Mouse (Mus musculus) limb, embryonic 15.5 days (tissue): ENCODE data around the gene Pla2g2e. TPM values are rescaled to one million over a fixed set of nuclear protein-coding genes. Genes with fewer than 3 reads are reported as not detected.

ENCODE experiments used
- ATAC-seq: fragments of 200-750 bp; cut with Nextera tagmentation; 2 replicates; pipeline ENCODE4 v1.8.0; 2017; ENCODE audit warnings: low read depth, moderate TSS enrichment; ENCODE audit not compliant: insufficient number of reproducible peaks, low FRiP score, low TSS enrichment
- H3K27ac ChIP-seq: fragments of 300-500 bp; sonication (generic); 2 replicates; pipeline ENCODE4 v1.5.1; 2015; ENCODE audit warnings: moderate library complexity, mild to moderate bottlenecking, inconsistent platforms
- H3K27me3 ChIP-seq: fragments of 300-500 bp; sonication (generic); 2 replicates; pipeline ENCODE4 v1.6.1; 2015; ENCODE audit warnings: inconsistent platforms
- H3K36me3 ChIP-seq: fragments of 300-500 bp; sonication (generic); 2 replicates; pipeline ENCODE4 v1.6.1; 2015; ENCODE audit warnings: inconsistent platforms
- H3K4me1 ChIP-seq: fragments of 300-500 bp; sonication (generic); 2 replicates; pipeline ENCODE4 v1.6.1; 2015; ENCODE audit warnings: inconsistent platforms
- H3K4me2 ChIP-seq: fragments of 300-500 bp; sonication (generic); 2 replicates; pipeline ENCODE4 v1.6.1; 2015; ENCODE audit warnings: mild to moderate bottlenecking, inconsistent platforms
- H3K4me3 ChIP-seq: fragments of 300-500 bp; sonication (generic); 2 replicates; pipeline ENCODE4 v1.5.1; 2015; ENCODE audit warnings: mild to moderate bottlenecking, inconsistent platforms
- H3K9ac ChIP-seq: fragments of 300-500 bp; sonication (generic); 2 replicates; pipeline ENCODE4 v1.6.1; 2015; ENCODE audit warnings: inconsistent platforms
- H3K9me3 ChIP-seq: fragments of 300-500 bp; sonication (generic); 2 replicates; pipeline ENCODE4 v1.6.1; 2016; ENCODE audit warnings: inconsistent platforms
- WGBS: fragments of 180-500 bp; shearing (Covaris S2); methylation state at CpG from one replicate; pipeline ENCODE4 v1.1.7; 2015; 5-methylcytosine and 5-hydroxymethylcytosine counted together
- polyA plus RNA-seq: library from polyadenylated mRNA; unstranded; fragments of >200 nt; fragmentation: Nextera tagmentation; extraction: Ambion mirVana; gene quantifications from 2 replicates; pipeline ENCODE4 v1.2.1, GENCODE M21; 2015

Pla2g2e gene
- not detected in 2 replicates for polyA plus RNA-seq

DNA sequence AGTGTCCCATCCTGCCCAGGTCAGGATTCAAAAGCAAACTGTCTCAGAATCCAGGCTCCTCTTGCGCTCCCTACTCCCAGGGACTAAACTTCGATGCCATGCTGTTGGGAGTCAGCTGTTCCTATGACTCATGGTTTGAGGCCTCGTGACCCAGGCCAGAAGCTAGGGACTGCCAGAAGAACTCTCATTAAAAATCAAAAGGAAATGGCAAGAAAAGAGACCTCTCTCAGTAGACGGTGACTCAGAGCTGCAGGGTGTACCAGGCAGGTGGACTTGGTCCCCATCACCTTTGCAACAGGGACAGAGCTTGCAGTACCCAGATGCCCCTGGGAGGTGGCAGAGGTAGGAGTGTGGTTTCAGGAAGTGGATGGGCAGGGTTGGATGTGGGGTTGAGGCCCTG, at the start of gene Pla2g2e:
Gene Pla2g2e, plus strand, starts transcription at position 212 of the 400 bp plus-strand sequence.
- Histone ChIP-seq H3K4me3 (no peak within 1 kb of the TSS), H3K27me3 (no peaks in the 10 kb centered on the region; the same call in 1 of the 2 replicates), H3K36me3 (no peaks in the 10 kb centered on the region), H3K9ac (no peak within 1 kb of the TSS), H3K4me2 (no peak within 1 kb of the TSS), H3K4me1 (peaks cover 9% of the 10 kb centered on the region), H3K27ac (no peak within 1 kb of the TSS), H3K9me3 (no peaks in the 10 kb centered on the region)
- WGBS = 65% methylated on average over 4 of the region's 4 CpGs
- no peak for ATAC-seq

DNA sequence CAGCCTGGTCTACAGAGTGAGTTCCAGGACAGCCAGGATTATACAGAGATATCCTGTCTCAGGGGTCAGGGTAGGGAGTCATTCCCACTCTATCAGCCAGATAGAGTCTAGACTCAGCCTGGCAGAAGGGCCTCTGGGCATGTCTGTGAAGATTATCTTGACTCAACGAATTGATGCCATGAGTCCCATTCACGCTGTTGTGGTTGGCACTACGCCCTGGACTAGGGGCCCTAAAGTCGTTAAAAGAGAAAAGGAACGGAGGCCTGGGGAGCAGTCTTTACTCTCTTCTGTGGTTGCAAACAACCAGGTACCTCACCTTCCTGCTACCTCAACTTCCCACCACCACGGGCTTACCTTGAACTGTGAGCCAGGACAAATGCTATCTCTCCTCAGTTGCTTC, 37.9 kb upstream of the Pla2g2e start:
- no peak for ATAC-seq
- Histone ChIP-seq H3K36me3 (no peaks in the 10 kb centered on the region), H3K4me1 (no peaks in the 10 kb centered on the region), H3K9ac (no peak overlapping the region), H3K27me3 (no peaks in the 10 kb centered on the region), H3K27ac (no peak overlapping the region), H3K9me3 (no peaks in the 10 kb centered on the region; the same call in 1 of the 2 replicates), H3K4me3 (no peak overlapping the region), H3K4me2 (no peak overlapping the region)
- WGBS = 65% methylated on average over 6 of the region's 6 CpGs

DNA sequence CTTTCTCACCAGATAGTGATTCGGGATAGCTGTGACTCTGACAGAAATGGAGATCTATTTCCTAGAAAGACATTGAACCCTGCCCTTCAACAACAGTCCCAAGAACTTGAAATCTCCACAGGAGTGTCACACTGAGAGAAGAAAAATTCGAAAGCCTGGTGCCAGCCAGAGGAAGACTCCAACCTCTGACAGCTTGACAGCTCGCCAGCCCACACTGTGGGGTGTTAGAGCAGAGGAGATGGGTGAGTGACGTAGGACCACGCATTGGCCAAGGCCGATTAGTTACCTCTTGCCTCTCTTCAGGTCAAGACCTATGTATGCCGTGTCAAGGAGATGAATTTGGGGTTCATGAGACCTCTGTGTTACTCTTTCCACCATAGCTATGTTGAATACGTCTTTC, 37.0 kb upstream of the Pla2g2e start:
- ATAC-seq = no peak
- no peak overlapping the region for H3K27ac ChIP-seq
- no peak overlapping the region for H3K9ac ChIP-seq
- H3K27me3 ChIP-seq = no peaks in the 10 kb centered on the region
- WGBS = 84% methylated on average over 8 of the region's 8 CpGs
- H3K9me3 ChIP-seq = no peaks in the 10 kb centered on the region; the same call in 1 of the 2 replicates
- H3K4me1 ChIP-seq = no peaks in the 10 kb centered on the region
- H3K4me2 ChIP-seq = no peak overlapping the region
- H3K4me3 ChIP-seq = no peak overlapping the region
- H3K36me3 ChIP-seq = no peaks in the 10 kb centered on the region

DNA sequence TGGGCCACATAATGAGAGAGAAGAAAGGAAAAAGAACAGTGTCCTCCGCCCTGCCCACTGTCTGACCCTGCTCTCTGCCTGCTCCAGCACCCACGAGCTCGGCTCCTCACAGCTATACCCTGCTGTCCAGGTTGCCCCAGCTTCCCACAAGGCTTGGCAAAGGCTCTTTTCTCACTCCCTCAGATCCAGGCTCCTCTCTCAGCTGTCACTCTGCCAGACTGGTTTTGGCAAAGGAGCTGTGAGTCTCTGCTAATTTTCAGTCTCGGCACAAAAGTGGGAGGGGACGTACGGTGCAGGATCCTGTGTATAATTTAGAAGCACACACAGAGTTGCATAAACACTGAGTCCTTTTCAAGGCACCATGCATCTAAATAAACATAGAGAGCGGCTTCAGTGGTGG, 36.4 kb upstream of the Pla2g2e start:
- H3K4me3 ChIP-seq = no peak overlapping the region
- H3K9me3 ChIP-seq = no peaks in the 10 kb centered on the region; the same call in 1 of the 2 replicates
- no peak for ATAC-seq
- H3K36me3 ChIP-seq = no peaks in the 10 kb centered on the region
- whole genome bisulfite sequencing = 75% methylated on average over 7 of the region's 7 CpGs
- no peaks in the 10 kb centered on the region for H3K27me3 ChIP-seq
- no peak overlapping the region for H3K9ac ChIP-seq
- no peaks in the 10 kb centered on the region for H3K4me1 ChIP-seq
- no peak overlapping the region for H3K27ac ChIP-seq
- no peak overlapping the region for H3K4me2 ChIP-seq

DNA sequence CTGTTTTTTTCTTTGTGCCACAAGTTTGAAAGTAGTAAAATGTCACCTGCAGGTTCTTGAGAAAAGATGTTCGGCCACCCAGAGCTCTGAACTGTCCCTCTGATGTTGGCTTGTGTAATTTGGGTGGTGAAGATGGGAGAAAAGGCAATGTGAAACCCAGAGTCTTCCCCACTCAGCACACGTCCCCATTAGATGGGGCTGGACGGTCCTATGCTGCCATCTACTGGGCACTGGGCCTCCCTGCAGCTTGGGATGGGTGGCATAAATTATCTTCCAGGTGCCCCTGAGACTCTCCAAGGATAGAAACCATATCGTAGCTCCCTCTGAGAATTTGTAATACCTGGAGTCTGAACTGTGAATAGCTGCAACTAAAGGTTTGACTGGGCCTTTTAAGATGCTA, 26.3 kb upstream of the Pla2g2e start:
- H3K4me3 ChIP-seq = no peak overlapping the region
- no peak overlapping the region for H3K27ac ChIP-seq
- no peak overlapping the region for H3K4me2 ChIP-seq
- no peaks in the 10 kb centered on the region for H3K9me3 ChIP-seq
- WGBS = 2% methylated on average over 4 of the region's 4 CpGs
- H3K4me1 ChIP-seq = no peaks in the 10 kb centered on the region
- H3K36me3 ChIP-seq = no peaks in the 10 kb centered on the region
- H3K9ac ChIP-seq = no peak overlapping the region
- no peak for ATAC-seq
- H3K27me3 ChIP-seq = no peaks in the 10 kb centered on the region

DNA sequence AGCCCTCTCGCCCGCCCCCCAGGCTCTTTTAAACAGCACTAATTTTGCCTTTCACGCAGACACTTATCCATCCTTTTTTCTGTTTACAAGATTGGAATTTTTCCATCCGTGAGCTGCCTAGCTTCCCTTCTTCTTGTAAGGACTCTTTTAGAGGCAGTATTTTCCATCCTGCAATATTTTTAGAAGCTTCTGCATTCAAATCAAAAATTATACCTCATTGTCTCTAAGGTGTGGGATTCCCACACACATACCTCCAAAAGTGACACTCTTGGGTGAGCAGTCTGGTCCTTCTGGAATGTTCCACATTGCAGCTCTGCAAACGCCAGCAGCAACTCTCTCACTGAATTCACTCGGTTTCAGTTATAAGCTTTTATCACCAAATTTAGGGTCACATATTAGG, 24.8 kb upstream of the Pla2g2e start:
- WGBS = 61% methylated on average over 6 of the region's 6 CpGs
- Histone ChIP-seq H3K4me2 (no peak overlapping the region), H3K36me3 (no peaks in the 10 kb centered on the region), H3K27ac (no peak overlapping the region), H3K9ac (no peak overlapping the region), H3K9me3 (no peaks in the 10 kb centered on the region), H3K4me1 (no peaks in the 10 kb centered on the region), H3K27me3 (no peaks in the 10 kb centered on the region), H3K4me3 (no peak overlapping the region)
- no peak for ATAC-seq

DNA sequence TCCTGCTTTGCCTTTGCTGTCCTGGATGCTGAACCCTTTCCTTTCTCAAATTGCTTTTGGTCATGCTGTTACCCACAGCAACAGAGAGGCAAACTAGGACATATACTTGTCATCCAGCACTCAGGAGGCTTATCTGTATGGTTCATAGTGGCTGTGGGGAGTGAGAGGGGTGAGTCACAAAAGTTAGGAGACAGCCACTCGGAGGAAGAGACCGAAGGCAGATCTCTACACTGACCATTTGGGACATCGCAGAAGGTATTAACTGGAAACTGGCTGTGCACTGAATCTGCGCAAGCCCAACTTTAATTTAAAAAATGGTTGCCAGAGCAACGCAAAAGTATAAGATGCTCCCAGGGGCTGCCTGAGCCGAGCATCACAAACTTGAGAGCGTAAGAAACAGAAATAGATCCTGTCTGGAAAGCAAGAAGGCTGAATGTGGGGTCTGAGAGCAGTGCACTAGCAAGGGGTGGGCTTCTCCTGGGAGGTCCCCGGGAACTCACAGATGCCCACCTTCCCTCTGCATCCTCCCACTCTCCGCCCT, 22.6 kb upstream of the Pla2g2e start:
- Histone ChIP-seq H3K27me3 (peaks cover 8% of the 10 kb centered on the region; the same call in 1 of the 2 replicates), H3K36me3 (no peaks in the 10 kb centered on the region), H3K4me3 (no peak overlapping the region), H3K4me2 (no peak overlapping the region), H3K9me3 (no peaks in the 10 kb centered on the region), H3K9ac (no peak overlapping the region), H3K27ac (no peak overlapping the region), H3K4me1 (0 out of 2 replicates have a peak, but pooled peaks cover 6% of the 10 kb centered on the region)
- 84% methylated on average over 9 of the region's 9 CpGs for WGBS
- no peak for ATAC-seq

DNA sequence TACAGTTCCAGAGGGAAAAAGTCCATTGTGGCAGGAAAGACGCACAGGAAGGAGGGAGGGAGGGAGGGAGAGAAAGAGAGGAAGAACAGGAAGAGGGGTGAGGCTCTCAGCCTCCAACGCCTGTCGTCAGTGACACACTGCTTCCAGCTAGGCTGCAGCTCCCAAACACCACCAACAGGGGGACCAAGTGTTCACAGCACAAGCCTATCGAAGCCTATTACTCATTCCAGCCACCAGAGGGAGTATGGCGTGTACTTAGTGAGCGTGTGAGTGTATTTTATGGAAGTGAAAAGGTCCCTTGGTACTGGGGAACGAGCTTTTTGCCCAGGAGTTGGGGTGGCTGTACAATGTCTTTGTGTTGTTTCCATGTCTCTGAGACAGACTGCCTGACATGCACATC, 21.3 kb upstream of the Pla2g2e start:
- Histone ChIP-seq H3K27ac (no peak overlapping the region), H3K27me3 (peaks cover 8% of the 10 kb centered on the region; the same call in 1 of the 2 replicates), H3K9me3 (no peaks in the 10 kb centered on the region), H3K4me2 (no peak overlapping the region), H3K4me1 (0 out of 2 replicates have a peak, but pooled peaks cover 6% of the 10 kb centered on the region), H3K9ac (no peak overlapping the region), H3K36me3 (no peaks in the 10 kb centered on the region), H3K4me3 (no peak overlapping the region)
- ATAC-seq = no peak
- 24% methylated on average over 7 of the region's 7 CpGs for WGBS

DNA sequence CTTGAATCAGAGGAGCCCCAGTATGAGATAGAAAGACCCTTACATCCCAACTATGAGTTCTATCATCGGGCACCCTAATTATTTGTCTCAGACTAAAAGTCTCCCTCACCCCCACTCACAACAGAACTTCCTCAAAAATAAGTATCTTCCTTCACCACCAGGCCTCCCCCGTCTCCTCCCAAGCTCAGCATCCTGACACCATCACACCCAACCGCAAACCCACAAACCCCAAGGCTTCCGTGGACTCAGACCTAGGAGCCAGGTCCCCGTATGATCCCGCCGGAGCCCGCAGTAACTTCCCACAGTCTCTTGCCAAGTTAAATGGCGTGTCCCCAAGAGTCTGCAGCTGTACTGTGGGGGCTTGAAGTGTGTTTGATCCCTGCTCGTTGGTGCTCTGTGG, 20.2 kb upstream of the Pla2g2e start:
- no peaks in the 10 kb centered on the region for H3K9me3 ChIP-seq
- no peak overlapping the region for H3K4me3 ChIP-seq
- no peak overlapping the region for H3K27ac ChIP-seq
- H3K27me3 ChIP-seq = peaks cover 11% of the 10 kb centered on the region; the same call in 1 of the 2 replicates
- no peak overlapping the region for H3K9ac ChIP-seq
- ATAC-seq = no peak
- 0 out of 2 replicates have a peak, but pooled peaks cover 6% of the 10 kb centered on the region for H3K4me1 ChIP-seq
- no peaks in the 10 kb centered on the region for H3K36me3 ChIP-seq
- WGBS = 77% methylated on average over 10 of the region's 10 CpGs
- H3K4me2 ChIP-seq = no peak overlapping the region

DNA sequence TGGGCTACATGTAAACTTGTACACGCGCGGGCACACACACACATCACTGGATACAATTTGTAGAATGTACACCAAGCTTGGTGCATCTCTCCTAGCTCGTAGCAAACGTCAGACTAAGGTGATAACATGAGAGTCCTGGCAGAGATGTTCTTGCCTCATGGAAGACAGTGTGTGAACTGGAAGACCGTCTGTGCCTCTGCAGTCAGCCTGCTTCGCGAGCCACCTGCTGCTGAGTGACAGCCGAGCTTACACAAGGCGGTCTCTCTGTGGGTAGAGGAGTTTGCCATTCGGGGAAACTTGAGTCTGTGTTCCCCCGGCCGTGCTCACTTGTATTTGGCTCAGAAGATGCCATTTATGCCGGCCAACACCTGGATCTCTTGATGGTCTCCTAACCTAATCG, 19.3 kb upstream of the Pla2g2e start:
- H3K36me3 ChIP-seq = no peaks in the 10 kb centered on the region
- no peak overlapping the region for H3K4me3 ChIP-seq
- no peak overlapping the region for H3K9ac ChIP-seq
- no peak overlapping the region for H3K27ac ChIP-seq
- no peak overlapping the region for H3K4me2 ChIP-seq
- 0 out of 2 replicates have a peak, but pooled peaks cover 6% of the 10 kb centered on the region for H3K4me1 ChIP-seq
- H3K9me3 ChIP-seq = no peaks in the 10 kb centered on the region
- ATAC-seq = no peak
- 74% methylated on average over 15 of the region's 15 CpGs for WGBS
- H3K27me3 ChIP-seq = peaks cover 11% of the 10 kb centered on the region; the same call in 1 of the 2 replicates

DNA sequence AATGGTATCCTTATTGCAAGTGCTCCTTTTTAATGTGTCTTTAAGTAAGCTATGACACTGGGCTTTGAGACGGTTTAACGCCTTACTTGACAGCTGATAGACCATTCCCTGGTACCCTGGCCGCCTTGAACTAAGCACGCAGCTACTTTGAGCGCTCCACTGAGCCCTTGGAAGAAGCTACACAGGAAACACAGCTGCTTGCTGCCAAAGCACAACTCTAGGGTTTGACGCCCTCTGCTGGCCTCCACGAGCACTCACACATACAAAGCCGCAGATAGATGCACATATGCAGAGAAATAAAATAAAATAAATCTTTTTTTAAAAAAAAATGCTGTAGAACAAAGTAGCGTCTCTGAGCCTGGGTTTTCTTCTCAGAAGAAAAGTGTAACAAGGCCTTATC, 18.5 kb upstream of the Pla2g2e start:
- peak overlapping the region; percentile 33; the same call in 1 of the 2 replicates for H3K4me2 ChIP-seq
- no peak overlapping the region for H3K9ac ChIP-seq
- no peaks in the 10 kb centered on the region for H3K36me3 ChIP-seq
- no peak overlapping the region for H3K27ac ChIP-seq
- H3K9me3 ChIP-seq = no peaks in the 10 kb centered on the region
- no peak for ATAC-seq
- H3K4me3 ChIP-seq = no peak overlapping the region
- H3K4me1 ChIP-seq = 0 out of 2 replicates have a peak, but pooled peaks cover 6% of the 10 kb centered on the region
- WGBS = 20% methylated on average over 9 of the region's 9 CpGs
- H3K27me3 ChIP-seq = peaks cover 11% of the 10 kb centered on the region; the same call in 1 of the 2 replicates

DNA sequence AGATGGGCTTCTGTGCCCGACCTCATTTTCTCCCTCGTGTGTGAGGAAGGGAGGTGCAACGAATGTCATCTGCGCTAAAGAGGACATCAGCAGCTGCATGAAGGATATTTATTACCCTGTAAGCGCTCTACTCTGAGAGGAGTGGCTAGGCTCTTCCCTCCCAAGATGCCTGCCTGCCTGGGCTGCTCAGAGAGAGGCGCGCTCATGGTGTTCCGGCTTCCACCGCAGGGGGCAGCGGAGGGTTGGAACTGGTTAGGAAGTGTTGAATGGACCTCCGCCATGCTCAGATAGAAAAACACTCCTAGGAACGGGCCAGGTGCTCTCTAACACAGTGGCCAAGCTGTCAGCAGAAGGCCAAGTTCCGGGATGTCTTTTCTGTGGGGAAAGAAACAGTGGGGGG, 18.0 kb upstream of the Pla2g2e start:
- Histone ChIP-seq H3K4me3 (peak overlapping the region; percentile 16; the same call in 1 of the 2 replicates), H3K27ac (no peak overlapping the region), H3K9ac (no peak overlapping the region), H3K4me2 (peak overlapping the region; percentile 33), H3K4me1 (0 out of 2 replicates have a peak, but pooled peaks cover 6% of the 10 kb centered on the region), H3K9me3 (no peaks in the 10 kb centered on the region), H3K36me3 (no peaks in the 10 kb centered on the region), H3K27me3 (peaks cover 11% of the 10 kb centered on the region; the same call in 1 of the 2 replicates)
- ATAC-seq = no peak
- 5% methylated on average over 13 of the region's 13 CpGs for WGBS
